Mouse (Mus musculus) liver (tissue): ENCODE measurements around the gene Stau1.

Source experiments
- DNase-seq: peaks from one replicate; pipeline ENCODE4 v3.0.0-alpha.2; 2020; ENCODE audit warnings: mixed read lengths

Stau1 gene

GRCm38 (mm10) chr2:166906523-166907182 is 89.4 kb downstream of the Stau1 start:
- DNase-seq: peak; percentile 51

DNA sequence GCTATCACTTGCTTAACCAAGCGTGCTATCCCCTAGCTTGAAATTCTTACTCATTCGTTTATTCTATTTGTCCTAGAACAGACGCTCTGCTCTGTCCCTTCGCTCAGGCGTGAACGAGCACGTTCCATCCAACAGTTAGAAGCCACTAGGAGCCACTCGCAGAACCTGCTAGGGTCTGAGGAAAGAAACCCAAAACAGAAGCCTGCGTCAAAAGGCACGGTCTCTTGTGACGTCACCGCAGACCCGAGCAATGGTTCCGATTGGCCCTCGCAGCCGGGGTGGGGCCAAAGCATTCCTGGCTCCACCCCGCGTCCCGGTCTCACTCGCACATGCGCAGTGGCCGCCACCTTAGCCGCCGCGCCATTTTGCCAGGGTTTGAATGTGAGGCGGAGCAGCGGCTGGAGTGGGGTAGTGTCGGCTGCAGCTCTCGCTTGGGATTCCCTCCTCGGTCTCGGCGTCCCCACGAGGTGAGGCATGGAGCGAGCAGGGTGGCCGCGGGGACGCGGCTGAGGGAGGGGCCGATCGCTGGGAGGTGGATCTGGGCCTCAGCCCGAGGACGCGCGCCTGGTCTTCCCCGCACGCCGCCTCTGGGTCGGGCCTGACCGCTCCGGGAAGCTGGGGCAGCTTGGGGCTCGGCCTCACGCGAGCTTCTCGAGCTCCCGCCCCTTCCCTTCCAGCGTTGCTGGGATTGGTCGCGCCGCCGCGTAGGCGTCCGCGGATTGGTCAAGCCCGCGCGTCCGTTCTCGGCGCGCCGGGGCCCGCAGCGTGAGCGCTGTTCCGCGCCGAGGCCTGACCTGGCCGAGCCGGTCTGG is 90.2 kb downstream of the Stau1 start, which contains the start of gene Cse1l:
Cse1l (plus strand) TSS at position 330 of the 812 bp plus-strand sequence.
- peak; percentile 98 for DNase-seq

DNA sequence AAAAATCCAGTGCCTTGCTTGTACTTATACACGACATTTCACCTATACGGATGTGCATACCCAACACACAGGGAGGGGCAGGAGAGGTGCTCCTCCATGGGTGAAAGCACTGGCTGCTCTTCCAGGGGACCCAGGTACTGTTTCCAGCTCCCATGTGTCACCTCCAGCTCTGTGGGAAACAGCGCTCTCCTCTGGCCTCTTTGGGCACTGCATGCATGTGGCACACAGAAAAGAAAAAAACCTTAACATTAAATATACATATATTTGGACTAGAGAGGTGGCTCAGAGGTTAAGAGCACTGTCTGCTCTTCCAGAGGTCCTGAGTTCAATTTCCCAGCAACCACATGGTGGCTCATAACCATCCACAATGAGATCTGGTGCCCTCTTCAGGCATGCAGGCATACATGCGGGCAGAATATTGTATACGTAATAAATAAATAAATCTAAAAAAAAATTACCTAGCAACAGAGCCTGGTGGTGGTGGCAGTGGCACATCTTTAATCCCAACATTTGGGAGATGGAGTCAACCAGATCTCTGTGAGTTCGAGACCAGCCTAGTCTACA is 92.3 kb downstream of the Stau1 start:
- no peak for DNase-seq

- DNase-seq: no peak
These were observed 95.2 kb downstream of the Stau1 start for GRCm38 (mm10) chr2:166900792-166901505.

- no peak for DNase-seq
These were observed 96.4 kb downstream of the Stau1 start for GRCm38 (mm10) chr2:166899746-166900145.

GRCm38 (mm10) chr2:166899161-166899560 is 96.9 kb downstream of the Stau1 start:
- DNase-seq: no peak
